Mouse (Mus musculus) intestine, embryonic 16.5 days (tissue): ENCODE results near the gene Rnf185. TPM values are rescaled to one million over a fixed set of nuclear protein-coding genes. Genes with fewer than 3 reads are reported as not detected.

Source experiments
- ATAC-seq: fragments of 200-750 bp; cut with Nextera tagmentation; 2 replicates; pipeline ENCODE4 v1.8.0; 2017; ENCODE audit warnings: moderate TSS enrichment, moderate library complexity
- H3K27ac ChIP-seq: fragments of 300-500 bp; sonication (generic); 2 replicates; pipeline ENCODE4 v1.5.1; 2014; ENCODE audit warnings: mild to moderate bottlenecking, low read length
- H3K27me3 ChIP-seq: fragments of 300-500 bp; sonication (generic); replicated peaks from 2 replicates; pipeline ENCODE4 v1.6.1; 2014; ENCODE audit warnings: low read length, control low read depth, mixed read lengths; ENCODE audit not compliant: control insufficient read depth, insufficient read depth
- H3K36me3 ChIP-seq: fragments of 300-500 bp; sonication (generic); 2 replicates; pipeline ENCODE4 v1.6.1; 2014; ENCODE audit warnings: low read length, control low read depth; ENCODE audit not compliant: control insufficient read depth, insufficient read depth
- H3K4me1 ChIP-seq: fragments of 300-500 bp; sonication (generic); 2 replicates; pipeline ENCODE4 v1.6.1; 2014; ENCODE audit warnings: low read length, control low read depth, mixed read lengths; ENCODE audit not compliant: control insufficient read depth, insufficient read depth
- H3K4me2 ChIP-seq: fragments of 300-500 bp; sonication (generic); 2 replicates; pipeline ENCODE4 v1.6.1; 2014; ENCODE audit warnings: low read depth, low read length, control low read depth
- H3K4me3 ChIP-seq: fragments of 300-500 bp; sonication (generic); 2 replicates; pipeline ENCODE4 v1.5.1; 2014; ENCODE audit warnings: mild to moderate bottlenecking, low read length
- H3K9ac ChIP-seq: fragments of 300-500 bp; sonication (generic); 2 replicates; pipeline ENCODE4 v1.6.1; 2014; ENCODE audit warnings: low read depth, low read length
- H3K9me3 ChIP-seq: fragments of 300-500 bp; sonication (generic); 2 replicates; pipeline ENCODE4 v1.6.1; 2016; ENCODE audit warnings: low read length, control low read depth; ENCODE audit not compliant: control insufficient read depth
- WGBS: fragments of 180-500 bp; shearing (Covaris S2); extraction: QIAGEN DNeasy Blood & Tissue Kit; methylation state at CpG from one replicate; pipeline ENCODE4 v1.1.7; 2014; 5-methylcytosine and 5-hydroxymethylcytosine counted together
- polyA plus RNA-seq: library from polyadenylated mRNA; unstranded; fragments of >200 nt; fragmentation: Nextera tagmentation; extraction: Ambion mirVana; gene quantifications from 2 replicates; pipeline ENCODE4 v1.2.1, GENCODE M21; 2015

Rnf185 gene
- polyA plus RNA-seq, 1 experiment from 2014 or later = 34.1 TPM

DNA sequence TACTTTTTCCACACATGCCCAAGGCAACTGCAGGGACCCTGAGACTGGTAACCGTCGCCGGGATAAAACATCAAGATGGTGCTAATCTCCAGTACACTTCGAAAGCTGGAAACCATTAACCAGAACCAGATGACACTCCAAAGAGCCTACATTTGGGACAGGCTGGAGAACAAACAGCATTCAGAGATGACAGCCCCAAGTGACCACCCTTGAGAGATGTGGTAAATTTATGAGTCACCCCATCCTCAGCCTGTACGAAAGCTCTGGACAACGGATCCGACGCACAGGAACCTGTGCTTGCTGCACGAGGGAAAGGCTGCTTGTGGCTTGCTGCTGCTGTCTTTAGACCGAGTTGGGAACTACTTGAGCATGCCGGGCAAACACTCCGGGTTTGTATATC is 77.4 kb downstream of the Rnf185 start:
- Histone ChIP-seq H3K27me3 (no peaks in the 10 kb centered on the region), H3K4me3 (no peak overlapping the region), H3K36me3 (no peaks in the 10 kb centered on the region), H3K4me1 (peaks cover 37% of the 10 kb centered on the region), H3K4me2 (no peak overlapping the region), H3K9me3 (no peaks in the 10 kb centered on the region), H3K27ac (no peak overlapping the region; the same call in 1 of the 2 replicates), H3K9ac (no peak overlapping the region)
- no peak for ATAC-seq
- 52% methylated on average over 12 of the region's 12 CpGs for WGBS

DNA sequence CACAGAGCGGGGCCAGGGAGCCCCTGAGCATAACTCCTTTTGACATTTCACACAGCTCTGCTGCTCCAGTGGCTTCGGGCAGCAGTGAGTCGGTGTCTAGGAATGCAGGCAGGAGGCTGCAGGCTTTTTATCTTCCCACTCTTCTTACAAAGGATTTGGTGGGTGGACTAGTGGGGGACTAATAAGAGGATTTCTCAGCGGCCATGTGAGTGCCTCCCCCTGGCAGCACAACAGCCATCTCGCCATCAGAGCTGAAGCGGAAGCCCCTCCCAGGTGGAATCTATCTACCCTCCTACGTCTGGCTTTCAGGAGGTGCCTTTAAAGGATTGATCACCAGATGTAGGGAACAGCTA is 77.9 kb downstream of the Rnf185 start:
- Histone ChIP-seq H3K9ac (0 out of 2 replicates have a peak overlapping the region, but pooled peaks have one; percentile 1), H3K4me3 (no peak overlapping the region), H3K36me3 (no peaks in the 10 kb centered on the region), H3K9me3 (no peaks in the 10 kb centered on the region), H3K27ac (no peak overlapping the region; the same call in 1 of the 2 replicates), H3K4me1 (peaks cover 41% of the 10 kb centered on the region), H3K27me3 (no peaks in the 10 kb centered on the region), H3K4me2 (no peak overlapping the region)
- 32% methylated on average over 7 of the region's 7 CpGs for WGBS
- no peak for ATAC-seq

DNA sequence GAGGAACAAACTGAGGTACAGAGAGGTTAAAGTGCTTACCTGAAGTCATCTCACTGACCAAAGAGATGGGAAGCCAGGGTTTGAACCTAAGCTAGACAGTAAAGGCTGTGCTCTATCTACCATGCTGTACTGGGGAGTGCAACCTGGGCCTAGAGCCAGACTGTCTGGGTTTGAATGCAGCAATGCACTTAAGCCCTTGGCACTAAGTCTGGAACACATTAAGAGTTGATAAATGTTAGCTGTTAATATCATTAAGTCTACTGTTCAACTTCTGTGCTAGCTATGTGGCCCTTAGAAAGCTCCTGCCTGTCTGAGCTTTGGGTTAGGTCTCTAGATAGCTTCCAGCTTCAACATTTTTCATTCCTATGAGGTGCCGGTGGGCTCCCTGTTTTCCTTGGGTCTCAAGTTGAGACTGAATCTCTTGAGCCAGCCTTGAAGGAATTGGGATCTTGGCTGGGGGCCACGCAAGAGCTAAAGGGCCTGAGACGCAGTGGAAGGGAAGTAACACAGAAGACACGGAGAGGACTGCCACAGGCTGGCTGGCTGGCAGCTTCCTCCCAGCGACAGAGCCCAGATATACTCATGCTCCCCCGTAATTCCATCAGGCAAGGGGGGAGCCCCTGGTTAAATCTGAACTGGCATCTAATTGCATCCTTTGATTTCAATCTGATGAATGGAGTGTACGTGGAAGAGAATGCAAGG is 78.4 kb downstream of the Rnf185 start:
- 0 out of 2 replicates have a peak overlapping the region, but pooled peaks have one; percentile 1 for H3K9ac ChIP-seq
- no peak overlapping the region for H3K4me3 ChIP-seq
- WGBS = 44% methylated on average over 7 of the region's 7 CpGs
- H3K4me1 ChIP-seq = peaks cover 45% of the 10 kb centered on the region
- H3K9me3 ChIP-seq = no peaks in the 10 kb centered on the region
- no peaks in the 10 kb centered on the region for H3K36me3 ChIP-seq
- peak overlapping the region; percentile 46 for H3K27ac ChIP-seq
- ATAC-seq = no peak
- no peak overlapping the region for H3K4me2 ChIP-seq
- H3K27me3 ChIP-seq = no peaks in the 10 kb centered on the region

DNA sequence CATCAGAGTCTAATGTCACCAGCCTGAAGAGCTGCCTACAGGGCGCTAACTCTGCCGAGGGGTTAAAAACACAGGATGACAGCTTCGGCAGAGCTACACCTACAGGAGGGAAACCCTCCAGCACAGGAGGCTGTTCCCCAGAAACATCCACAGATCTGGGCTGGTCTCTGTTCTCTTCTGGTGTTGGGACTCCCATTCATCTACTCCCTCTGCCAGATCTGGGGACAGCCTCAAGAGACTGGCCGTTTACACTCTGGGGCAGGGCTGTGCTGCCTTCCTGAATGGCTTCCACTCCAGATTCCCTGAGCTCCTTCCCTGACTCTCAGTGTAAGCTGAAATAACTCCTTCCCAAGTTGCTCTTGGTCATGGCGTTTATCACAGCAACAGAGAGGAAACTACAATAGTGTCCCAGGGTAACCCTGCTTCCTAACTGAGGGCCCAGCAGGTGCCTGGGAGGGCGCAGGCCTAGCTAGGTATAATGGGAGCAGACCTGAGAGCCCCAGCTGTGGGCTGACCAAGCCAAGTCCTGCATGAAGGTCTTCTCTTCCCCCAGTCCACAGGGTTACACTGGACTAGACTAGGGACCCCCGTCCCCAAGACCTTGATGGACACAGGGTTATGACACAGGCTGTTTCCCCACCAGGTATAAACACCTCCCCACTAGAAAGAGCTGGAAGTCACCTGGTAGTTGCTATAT is 80.4 kb downstream of the Rnf185 start:
- 21% methylated on average over 7 of the region's 7 CpGs for WGBS
- peaks cover 54% of the 10 kb centered on the region for H3K4me1 ChIP-seq
- peak overlapping the region; percentile 58 for H3K4me3 ChIP-seq
- peak overlapping the region; percentile 71 for H3K9ac ChIP-seq
- peak; percentile 19 for ATAC-seq
- H3K36me3 ChIP-seq = no peaks in the 10 kb centered on the region
- no peaks in the 10 kb centered on the region for H3K9me3 ChIP-seq
- peak overlapping the region; percentile 75 for H3K4me2 ChIP-seq
- peak overlapping the region; percentile 72 for H3K27ac ChIP-seq
- no peaks in the 10 kb centered on the region for H3K27me3 ChIP-seq

DNA sequence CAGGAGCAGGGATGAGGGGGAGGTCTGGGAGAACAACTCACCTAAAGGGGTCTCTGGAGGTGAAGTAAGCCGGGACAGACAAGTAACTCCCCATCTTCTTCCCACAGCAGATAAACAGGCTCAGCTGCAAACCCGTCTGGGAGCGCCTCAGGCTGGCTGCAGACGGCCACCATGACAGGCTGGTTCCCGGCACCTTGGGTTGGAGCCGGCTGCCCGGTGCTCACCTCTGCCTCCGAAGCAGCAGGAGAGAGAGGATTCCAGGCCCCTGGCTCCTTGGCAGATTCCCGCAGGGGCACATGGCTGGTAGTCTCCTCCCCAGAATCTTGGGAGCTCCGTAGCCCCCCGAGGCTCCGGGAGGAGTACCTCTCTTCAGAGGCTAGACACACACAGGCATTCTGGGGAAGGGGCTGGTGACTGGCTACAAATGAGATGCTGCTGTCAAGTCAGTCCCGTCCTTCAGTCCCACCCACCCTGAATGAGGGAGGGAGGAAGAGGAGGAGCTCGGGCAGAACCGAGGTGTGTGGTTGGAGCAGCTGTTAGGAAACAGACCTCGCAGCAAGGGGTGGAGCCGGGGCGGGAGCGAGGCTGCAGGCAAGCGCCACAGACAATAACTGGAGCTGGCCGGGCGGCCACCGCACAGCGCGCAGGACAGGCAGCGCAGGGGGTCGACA is 81.1 kb downstream of the Rnf185 start:
- Histone ChIP-seq H3K4me1 (peaks cover 54% of the 10 kb centered on the region), H3K4me3 (peak overlapping the region; percentile 58), H3K27ac (peak overlapping the region; percentile 72), H3K9ac (peak overlapping the region; percentile 71), H3K27me3 (no peaks in the 10 kb centered on the region), H3K36me3 (no peaks in the 10 kb centered on the region), H3K4me2 (peak overlapping the region; percentile 75), H3K9me3 (no peaks in the 10 kb centered on the region)
- WGBS = 6% methylated on average over 27 of the region's 27 CpGs
- ATAC-seq = peak; percentile 85

DNA sequence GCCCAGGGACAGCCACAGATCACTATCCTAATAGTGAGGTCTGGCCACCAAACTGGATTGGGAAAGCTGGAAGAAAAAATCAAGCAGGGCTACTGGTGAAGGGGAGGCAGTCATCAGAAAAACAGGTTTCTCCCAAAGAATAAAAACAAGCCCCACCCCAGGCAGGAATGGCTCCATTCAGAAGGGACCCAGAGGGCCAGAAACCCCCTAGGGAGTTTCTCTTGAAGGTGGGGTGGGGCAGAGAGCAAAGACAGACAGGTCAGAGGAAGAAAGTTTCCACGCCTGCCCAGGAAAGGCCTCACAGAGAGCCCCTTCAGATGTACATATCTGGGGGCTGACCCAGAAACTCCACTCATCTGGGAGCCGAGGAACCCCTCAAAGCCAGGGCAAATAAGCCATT is 82.0 kb downstream of the Rnf185 start:
- no peaks in the 10 kb centered on the region for H3K27me3 ChIP-seq
- peak overlapping the region; percentile 58 for H3K4me3 ChIP-seq
- peak overlapping the region; percentile 71 for H3K9ac ChIP-seq
- peaks cover 54% of the 10 kb centered on the region for H3K4me1 ChIP-seq
- H3K9me3 ChIP-seq = no peaks in the 10 kb centered on the region
- WGBS = 70% methylated on average over 2 of the region's 2 CpGs
- H3K27ac ChIP-seq = peak overlapping the region; percentile 77; the same call in 1 of the 2 replicates
- ATAC-seq = no peak
- no peaks in the 10 kb centered on the region for H3K36me3 ChIP-seq
- peak overlapping the region; percentile 75 for H3K4me2 ChIP-seq

DNA sequence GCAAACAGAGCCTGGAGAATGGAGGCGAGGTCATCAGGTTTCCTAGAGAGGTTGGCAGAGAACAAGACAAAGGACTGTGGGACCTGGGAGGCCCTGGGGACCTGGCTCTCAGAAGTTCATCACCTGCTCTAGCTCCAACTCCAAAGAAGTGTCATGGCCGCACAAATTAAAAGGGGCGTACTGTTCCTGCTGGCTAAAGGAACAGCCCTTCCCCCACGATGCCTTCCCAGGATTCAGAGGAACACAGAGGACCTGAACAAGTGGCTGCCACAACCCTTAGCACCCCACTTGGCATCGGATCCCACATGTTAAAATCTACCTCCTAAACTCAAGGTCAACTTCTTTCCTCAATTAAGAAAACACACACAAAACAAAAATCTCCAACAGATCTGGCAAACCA is 82.7 kb downstream of the Rnf185 start:
- no peak overlapping the region for H3K4me3 ChIP-seq
- WGBS = 79% methylated on average over 5 of the region's 5 CpGs
- no peaks in the 10 kb centered on the region for H3K36me3 ChIP-seq
- H3K4me2 ChIP-seq = peak overlapping the region; percentile 40
- peak overlapping the region; percentile 42; the same call in 1 of the 2 replicates for H3K9ac ChIP-seq
- H3K27me3 ChIP-seq = no peaks in the 10 kb centered on the region
- H3K27ac ChIP-seq = peak overlapping the region; percentile 77
- H3K4me1 ChIP-seq = peaks cover 51% of the 10 kb centered on the region
- no peaks in the 10 kb centered on the region for H3K9me3 ChIP-seq
- peak; percentile 14 for ATAC-seq

DNA sequence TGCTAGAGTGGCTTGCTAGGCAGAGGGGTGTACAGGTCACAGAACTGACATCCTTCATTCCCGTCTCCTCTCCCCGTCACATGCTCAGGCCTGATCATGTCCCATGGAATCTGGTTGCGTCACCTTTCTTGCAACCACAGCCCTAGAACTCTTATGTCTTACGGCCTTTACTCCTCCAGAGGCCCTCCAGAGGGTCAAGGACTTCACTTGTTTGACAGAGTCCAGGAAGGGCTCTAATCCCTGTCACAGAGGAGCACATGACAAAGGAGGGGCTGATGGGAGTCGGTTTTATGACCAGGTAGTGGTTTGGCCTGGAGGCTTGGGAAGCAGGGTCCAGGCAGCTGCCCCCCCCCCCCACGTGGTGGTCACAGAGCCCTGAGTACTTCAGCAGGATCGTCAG is 83.2 kb downstream of the Rnf185 start:
- Histone ChIP-seq H3K27ac (peak overlapping the region; percentile 77), H3K4me2 (peak overlapping the region; percentile 40), H3K4me1 (peaks cover 49% of the 10 kb centered on the region), H3K27me3 (no peaks in the 10 kb centered on the region), H3K4me3 (peak overlapping the region; percentile 5; the same call in 1 of the 2 replicates), H3K9ac (peak overlapping the region; percentile 42; the same call in 1 of the 2 replicates), H3K36me3 (no peaks in the 10 kb centered on the region), H3K9me3 (no peaks in the 10 kb centered on the region)
- ATAC-seq = peak; percentile 86
- 40% methylated on average over 7 of the region's 7 CpGs for WGBS

GRCm38 (mm10) chr11:3366411-3366810 is 85.8 kb downstream of the Rnf185 start:
- no peaks in the 10 kb centered on the region for H3K9me3 ChIP-seq
- H3K4me1 ChIP-seq = peaks cover 31% of the 10 kb centered on the region
- H3K36me3 ChIP-seq = peaks cover 4% of the 10 kb centered on the region; the same call in 1 of the 2 replicates
- no peak overlapping the region for H3K4me3 ChIP-seq
- no peaks in the 10 kb centered on the region for H3K27me3 ChIP-seq
- no peak overlapping the region for H3K4me2 ChIP-seq
- H3K27ac ChIP-seq = no peak overlapping the region
- ATAC-seq = no peak
- no peak overlapping the region for H3K9ac ChIP-seq
- 92% methylated on average over 7 of the region's 7 CpGs for WGBS
